ENCODE assay signal across 11 mouse cellular contexts in genomic region chr14:87464655-87465054, GRCm38 (mm10). TPM values are rescaled to one million over a fixed set of nuclear protein-coding genes. Genes with fewer than 3 reads are reported as not detected.
DNase-seq lines count a peak whose midpoint lies in the region; ATAC-seq and TF ChIP-seq lines count a peak whose summit lies in the region.
"Had no signal": no experiment of that assay in that cellular context is flagged by ENCODE, and none has a peak within 500 bp of the region (broad histone marks: within the 10 kb centered on the region; RNA-seq: fewer than 3 reads in every experiment).

No protein-coding gene starts in this region.

- H3K9ac ChIP-seq in intestine, embryonic 15.5 days: no peak overlapping the region
- no peak overlapping the region for H3K9ac ChIP-seq in intestine, embryonic 16.5 days (ENCODE audit: low read depth, low read length)
- H3K9ac ChIP-seq in midbrain, embryonic 12.5 days (replicated peaks): no peak overlapping the region
- no peak overlapping the region for H3K9ac ChIP-seq in midbrain, postnatal 0 days (replicated peaks; ENCODE audit: low read length, poor library complexity, severe bottlenecking)
- H3K9ac ChIP-seq in forebrain, embryonic 15.5 days (replicated peaks): no peak overlapping the region
- H3K9ac ChIP-seq: heart, embryonic 12.5 days; limb, embryonic 15.5 days had no signal

- H3K9me3 ChIP-seq in intestine, embryonic 15.5 days: no peaks in the 10 kb centered on the region
- no peaks in the 10 kb centered on the region for H3K9me3 ChIP-seq in intestine, embryonic 16.5 days (ENCODE audit: control insufficient read depth, low read length)
- no peaks in the 10 kb centered on the region for H3K9me3 ChIP-seq in midbrain, embryonic 12.5 days
- no peaks in the 10 kb centered on the region for H3K9me3 ChIP-seq in midbrain, postnatal 0 days (ENCODE audit: low read length)
- H3K9me3 ChIP-seq in forebrain, embryonic 15.5 days: no peaks in the 10 kb centered on the region
- H3K9me3 ChIP-seq: heart, embryonic 12.5 days; limb, embryonic 15.5 days had no signal

- no peak for TF ChIP-seq CTCF in midbrain, postnatal 0 days (IDR thresholded peaks at IDR 0.05)

- no peak overlapping the region for H3K4me2 ChIP-seq in intestine, embryonic 15.5 days (replicated peaks)
- no peak overlapping the region for H3K4me2 ChIP-seq in intestine, embryonic 16.5 days (ENCODE audit: low read depth, low read length)
- no peak overlapping the region for H3K4me2 ChIP-seq in midbrain, embryonic 12.5 days (replicated peaks)
- no peak overlapping the region for H3K4me2 ChIP-seq in midbrain, postnatal 0 days (ENCODE audit: low read depth, low read length, poor library complexity, severe bottlenecking)
- no peak overlapping the region for H3K4me2 ChIP-seq in forebrain, embryonic 15.5 days (replicated peaks)
- H3K4me2 ChIP-seq: heart, embryonic 12.5 days; limb, embryonic 15.5 days had no signal

- H3K27me3 ChIP-seq in intestine, embryonic 15.5 days (replicated peaks): no peaks in the 10 kb centered on the region
- no peaks in the 10 kb centered on the region for H3K27me3 ChIP-seq in intestine, embryonic 16.5 days (replicated peaks; ENCODE audit: control insufficient read depth, insufficient read depth, low read length)
- no peaks in the 10 kb centered on the region for H3K27me3 ChIP-seq in midbrain, embryonic 12.5 days
- H3K27me3 ChIP-seq in midbrain, postnatal 0 days (ENCODE audit: insufficient read depth, low read length): no peaks in the 10 kb centered on the region
- no peaks in the 10 kb centered on the region for H3K27me3 ChIP-seq in forebrain, embryonic 15.5 days
- H3K27me3 ChIP-seq: heart, embryonic 12.5 days; limb, embryonic 15.5 days had no signal

- H3K4me1 ChIP-seq in intestine, embryonic 15.5 days (replicated peaks): peaks cover 4% of the 10 kb centered on the region; the same call in 1 of the 2 replicates
- H3K4me1 ChIP-seq in intestine, embryonic 16.5 days (ENCODE audit: control insufficient read depth, insufficient read depth, low read length): no peaks in the 10 kb centered on the region
- H3K4me1 ChIP-seq in midbrain, embryonic 12.5 days: no peaks in the 10 kb centered on the region
- no peaks in the 10 kb centered on the region; the same call in 1 of the 2 replicates for H3K4me1 ChIP-seq in midbrain, postnatal 0 days (ENCODE audit: insufficient read depth, low read length)
- H3K4me1 ChIP-seq in forebrain, embryonic 15.5 days: no peaks in the 10 kb centered on the region
- H3K4me1 ChIP-seq: heart, embryonic 12.5 days had no signal

- no peaks in the 10 kb centered on the region for H3K36me3 ChIP-seq in intestine, embryonic 15.5 days
- H3K36me3 ChIP-seq in intestine, embryonic 16.5 days (ENCODE audit: control insufficient read depth, insufficient read depth, low read length): no peaks in the 10 kb centered on the region
- no peaks in the 10 kb centered on the region for H3K36me3 ChIP-seq in midbrain, embryonic 12.5 days
- H3K36me3 ChIP-seq in midbrain, postnatal 0 days (ENCODE audit: insufficient read depth, low read length): no peaks in the 10 kb centered on the region
- H3K36me3 ChIP-seq in forebrain, embryonic 15.5 days: no peaks in the 10 kb centered on the region

- 0 out of 2 replicates have a peak, but pooled peaks have one; percentile 28 for ATAC-seq in intestine, embryonic 15.5 days
- ATAC-seq in intestine, embryonic 16.5 days: no peak
- peak; percentile 45; the same call in 1 of the 2 replicates for ATAC-seq in midbrain, embryonic 12.5 days (ENCODE audit: low FRiP score, low read depth)
- no peak for ATAC-seq in midbrain, postnatal 0 days (ENCODE audit: low FRiP score)
- peak; percentile 57 for ATAC-seq in forebrain, embryonic 15.5 days (replicated peaks)
- no peak for ATAC-seq in CD4-positive, CD25-positive, alpha-beta regulatory T cell, adult 4 months

- no peak overlapping the region for H3K27ac ChIP-seq in intestine, embryonic 15.5 days
- no peak overlapping the region for H3K27ac ChIP-seq in intestine, embryonic 16.5 days (ENCODE audit: low read length)
- no peak overlapping the region for H3K27ac ChIP-seq in midbrain, embryonic 12.5 days (replicated peaks)
- H3K27ac ChIP-seq in midbrain, postnatal 0 days (ENCODE audit: low read depth, low read length): no peak overlapping the region
- no peak overlapping the region for H3K27ac ChIP-seq in forebrain, embryonic 15.5 days (replicated peaks)
- H3K27ac ChIP-seq: gastrocnemius, adult 2 months; limb, embryonic 15.5 days; macrophage had no signal

- DNase-seq in midbrain, postnatal 0 days (ENCODE audit: low spot score): no peak
- peak; percentile 5 for DNase-seq in naive thymus-derived CD4-positive, alpha-beta T cell, adult 2 months (ENCODE audit: low read depth)

- no peak overlapping the region for H3K4me3 ChIP-seq in intestine, embryonic 15.5 days (replicated peaks)
- no peak overlapping the region for H3K4me3 ChIP-seq in intestine, embryonic 16.5 days (ENCODE audit: low read length)
- no peak overlapping the region for H3K4me3 ChIP-seq in midbrain, embryonic 12.5 days
- no peak overlapping the region for H3K4me3 ChIP-seq in midbrain, postnatal 0 days (ENCODE audit: low read depth, low read length)
- no peak overlapping the region for H3K4me3 ChIP-seq in forebrain, embryonic 15.5 days
- H3K4me3 ChIP-seq: gastrocnemius, adult 2 months; heart, embryonic 12.5 days; limb, embryonic 15.5 days had no signal

RNA-seq across cellular contexts. Expression of gene Tdrd3, which starts 48.2 kb away (rescaled TPM):
- 19.4 and 22.3 TPM in 2 replicates for polyA plus RNA-seq in intestine, embryonic 15.5 days (2015; fragmentation: Nextera tagmentation; extraction: Ambion mirVana)
- polyA plus RNA-seq in intestine, embryonic 16.5 days (2015; fragmentation: Nextera tagmentation; extraction: Ambion mirVana): 14.0 and 14.4 TPM in 2 replicates
- 39.4 and 40.8 TPM in 2 replicates for polyA plus RNA-seq in midbrain, embryonic 12.5 days (2016; fragmentation: Nextera tagmentation; extraction: Ambion mirVana)
- total RNA-seq in midbrain, postnatal 0 days (2014; rRNA removed): 25.7 and 29.3 TPM in 2 replicates
- 29.2 and 31.1 TPM in 2 replicates for polyA plus RNA-seq in midbrain, postnatal 0 days (2015; fragmentation: Nextera tagmentation; extraction: Ambion mirVana)
- 57.8 and 62.5 TPM in 2 replicates for polyA plus RNA-seq in forebrain, embryonic 15.5 days (2015; fragmentation: Nextera tagmentation; extraction: Ambion mirVana)
- polyA plus RNA-seq in CD4-positive, CD25-positive, alpha-beta regulatory T cell, adult 4 months (2017; shearing (Covaris generic)): 10 to 100 TPM; 26.1 to 32.5 TPM

Comparison
In these comparisons a context has a peak if more than half of its experiments do, and no peak if none do; other contexts are left out.
1. ATAC-seq: peak in intestine, embryonic 15.5 days (single experiment), midbrain, embryonic 12.5 days (single experiment) and forebrain, embryonic 15.5 days (single experiment); none in intestine, embryonic 16.5 days (single experiment), midbrain, postnatal 0 days (single experiment) and CD4-positive, CD25-positive, alpha-beta regulatory T cell, adult 4 months (single experiment).